Mouse (Mus musculus): ENCODE data around the gene Adcy10.

Gene Adcy10

DNA sequence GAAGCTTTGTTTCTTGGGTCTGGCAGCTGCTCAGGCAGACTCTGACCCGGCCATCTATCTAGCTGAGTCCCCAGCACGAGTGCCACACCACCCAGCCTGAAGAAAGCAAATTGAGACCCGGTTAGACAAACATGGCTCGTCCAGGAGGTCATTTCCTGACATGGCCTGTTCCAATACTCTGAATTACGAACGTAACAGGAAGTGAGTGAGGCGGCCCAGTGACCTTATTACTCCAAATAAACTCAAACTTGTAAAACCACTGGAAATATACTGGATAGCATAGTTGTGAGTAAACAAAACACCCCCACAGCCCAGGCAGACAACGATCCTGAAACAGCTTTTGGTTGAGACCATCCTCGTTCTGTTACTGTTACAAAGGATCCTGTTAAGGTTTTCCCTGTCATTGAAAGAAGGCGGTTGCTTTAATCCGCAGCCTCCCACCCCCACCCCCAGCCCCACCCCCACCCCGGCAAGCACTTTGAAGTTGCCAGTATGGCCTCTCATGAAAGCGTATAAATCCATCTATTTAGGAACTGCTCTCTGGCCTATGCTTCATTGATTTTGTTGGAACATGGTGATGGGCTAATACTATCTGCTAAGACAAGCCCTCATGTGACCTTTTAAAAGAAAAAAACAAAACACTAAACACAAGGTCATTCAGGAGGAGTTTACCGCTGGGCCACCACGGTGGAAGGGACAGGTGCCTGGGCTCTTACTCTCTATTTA lies 132.3 kb downstream of the Adcy10 start:
- in situ Hi-C loops (cut with MboI; ENCODE audit: low pct_unique_long_range_greater_than_20kb in 1 of 2, low sequenced_read_pairs in 2 of 2, unreplicated experiment in 1 of 2): loop anchor here in 1 of 2 experiments (25.0 kb wide), 1 partner anchor 520 kb away; the partner anchor contains the start of genes Dusp27 and Gpa33

DNA sequence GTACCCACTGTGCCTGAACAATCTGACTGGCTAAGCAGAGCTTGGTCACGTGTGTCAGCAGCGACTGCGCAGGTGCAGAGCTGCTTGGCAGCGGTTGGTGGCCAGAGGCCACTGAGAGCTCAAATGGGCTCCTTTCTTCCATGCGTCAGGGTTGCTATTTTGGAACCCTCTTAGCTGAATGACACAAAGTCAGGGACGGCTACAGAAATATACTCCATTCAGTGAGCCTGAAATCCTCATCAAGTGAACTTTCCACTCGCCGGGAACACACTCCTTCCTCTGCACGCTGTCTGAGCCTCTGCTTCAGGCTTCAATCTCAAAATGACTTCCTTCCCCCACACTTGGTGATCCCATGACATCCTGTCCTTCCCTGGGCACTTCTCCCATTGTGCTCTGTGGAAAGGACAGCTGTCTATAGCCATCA lies 133.2 kb downstream of the Adcy10 start:
- in situ Hi-C loops (cut with MboI; ENCODE audit: low pct_unique_long_range_greater_than_20kb in 1 of 2, low sequenced_read_pairs in 2 of 2, unreplicated experiment in 1 of 2): loop anchor here in 1 of 2 experiments (25.0 kb wide), 1 partner anchor 519 kb away; the partner anchor contains the start of genes Dusp27 and Gpa33

DNA sequence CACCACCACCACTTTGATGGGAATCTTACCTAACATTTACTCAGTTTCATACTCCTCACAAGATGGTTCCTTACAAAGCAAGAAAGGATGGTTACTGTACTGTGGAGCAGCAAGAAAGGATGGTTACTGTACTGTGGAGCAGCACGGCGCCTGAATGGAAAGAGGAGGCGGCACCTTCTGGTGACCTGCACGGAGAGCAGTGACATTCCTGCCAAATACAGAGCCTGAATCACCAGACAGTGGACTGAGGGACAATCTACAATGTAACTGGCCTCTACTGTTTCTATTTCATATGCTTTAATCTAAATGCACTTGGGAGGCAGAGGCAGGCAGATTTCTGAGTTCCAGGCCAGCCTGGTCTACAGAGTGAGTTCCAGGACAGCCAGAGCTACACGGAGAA lies 140.1 kb downstream of the Adcy10 start:
- in situ Hi-C loops (cut with MboI; ENCODE audit: low pct_unique_long_range_greater_than_20kb in 1 of 2, low sequenced_read_pairs in 2 of 2, unreplicated experiment in 1 of 2): no loop called here

DNA sequence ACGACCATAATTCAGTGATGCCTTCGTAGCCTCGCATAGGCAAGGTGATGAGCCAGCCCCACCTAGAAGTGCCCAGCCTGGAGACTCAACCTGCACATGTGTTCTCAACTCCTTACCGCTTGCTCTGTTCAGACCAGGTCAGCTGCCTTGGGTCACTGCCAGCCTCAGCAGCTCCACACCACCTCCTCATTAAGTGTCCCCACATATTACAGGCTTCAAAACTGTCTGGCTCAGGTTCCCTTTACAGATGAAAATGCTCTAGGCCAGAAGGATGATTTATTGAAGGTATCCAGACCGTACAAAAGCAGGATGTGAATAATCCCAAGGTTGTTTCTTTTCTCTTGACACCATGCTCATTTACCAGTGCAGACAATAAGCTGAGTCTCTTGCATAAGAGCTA lies 140.9 kb downstream of the Adcy10 start:
- in situ Hi-C loops (cut with MboI; ENCODE audit: low pct_unique_long_range_greater_than_20kb in 1 of 2, low sequenced_read_pairs in 2 of 2, unreplicated experiment in 1 of 2): no loop called here
